Mouse (Mus musculus) kidney, embryonic 14.5 days (tissue): ENCODE data around the gene Dtnb. TPM values are rescaled to one million over a fixed set of nuclear protein-coding genes. Genes with fewer than 3 reads are reported as not detected.

ENCODE experiments used
- ATAC-seq: fragments of 200-750 bp; cut with Nextera tagmentation; 2 replicates; pipeline ENCODE4 v1.8.0; 2017; ENCODE audit warnings: moderate number of reproducible peaks, mild to moderate bottlenecking, moderate TSS enrichment, moderate library complexity; ENCODE audit not compliant: low FRiP score, low TSS enrichment
- H3K27ac ChIP-seq: fragments of 300-500 bp; sonication (generic); 2 replicates; pipeline ENCODE4 v1.5.1; 2014; ENCODE audit warnings: low read depth, mild to moderate bottlenecking, low read length, moderate library complexity, mixed read lengths
- H3K27me3 ChIP-seq: fragments of 300-500 bp; sonication (generic); 2 replicates; pipeline ENCODE4 v1.6.1; 2014; ENCODE audit warnings: mild to moderate bottlenecking, low read length; ENCODE audit not compliant: control insufficient read depth, insufficient read depth
- H3K36me3 ChIP-seq: fragments of 300-500 bp; sonication (generic); 2 replicates; pipeline ENCODE4 v1.6.1; 2014; ENCODE audit warnings: low read length, mixed read lengths; ENCODE audit not compliant: control insufficient read depth, insufficient read depth
- H3K4me1 ChIP-seq: fragments of 300-500 bp; sonication (generic); 2 replicates; pipeline ENCODE4 v1.6.1; 2014; ENCODE audit warnings: low read length, mixed read lengths; ENCODE audit not compliant: control insufficient read depth, insufficient read depth
- H3K4me2 ChIP-seq: fragments of 300-500 bp; sonication (generic); replicated peaks from 2 replicates; pipeline ENCODE4 v1.6.1; 2014; ENCODE audit warnings: low read depth, mild to moderate bottlenecking, low read length
- H3K4me3 ChIP-seq: fragments of 300-500 bp; sonication (generic); 2 replicates; pipeline ENCODE4 v1.5.1; 2014; ENCODE audit warnings: mild to moderate bottlenecking, low read length
- H3K9ac ChIP-seq: fragments of 300-500 bp; sonication (generic); 2 replicates; pipeline ENCODE4 v1.6.1; 2014; ENCODE audit warnings: low read depth, mild to moderate bottlenecking, low read length, moderate library complexity
- H3K9me3 ChIP-seq: fragments of 300-500 bp; sonication (generic); 2 replicates; pipeline ENCODE4 v1.6.1; 2016; ENCODE audit warnings: low read length; ENCODE audit not compliant: control insufficient read depth
- WGBS: fragments of 180-500 bp; shearing (Covaris S2); extraction: QIAGEN DNeasy Blood & Tissue Kit; methylation state at CpG from one replicate; pipeline ENCODE4 v1.1.7; 2014; 5-methylcytosine and 5-hydroxymethylcytosine counted together
- polyA plus RNA-seq: library from polyadenylated mRNA; unstranded; fragments of >200 nt; fragmentation: Nextera tagmentation; extraction: Ambion mirVana; gene quantifications from 2 replicates; pipeline ENCODE4 v1.2.1, GENCODE M21; 2014

Dtnb gene
- polyA plus RNA-seq, 1 experiment from 2014 or later = 59.5 TPM

GRCm38 (mm10) chr12:3724822-3725370, 152.7 kb downstream of the Dtnb start:
- Histone ChIP-seq H3K4me3 (no peak overlapping the region), H3K27me3 (no peaks in the 10 kb centered on the region), H3K9ac (no peak overlapping the region), H3K4me2 (no peak overlapping the region), H3K9me3 (no peaks in the 10 kb centered on the region), H3K36me3 (no peaks in the 10 kb centered on the region), H3K27ac (0 out of 2 replicates have a peak overlapping the region, but pooled peaks have one; percentile 0), H3K4me1 (no peaks in the 10 kb centered on the region)
- 45% methylated on average over 5 of the region's 5 CpGs for WGBS
- ATAC-seq = 0 out of 2 replicates have a peak, but pooled peaks have one; percentile 24

GRCm38 (mm10) chr12:3729521-3730075, 157.4 kb downstream of the Dtnb start:
- Histone ChIP-seq H3K4me1 (no peaks in the 10 kb centered on the region), H3K4me3 (no peak overlapping the region), H3K27me3 (no peaks in the 10 kb centered on the region), H3K9ac (no peak overlapping the region), H3K9me3 (no peaks in the 10 kb centered on the region), H3K36me3 (no peaks in the 10 kb centered on the region), H3K27ac (no peak overlapping the region), H3K4me2 (no peak overlapping the region)
- no peak for ATAC-seq
- WGBS = 92% methylated on average over 6 of the region's 6 CpGs

GRCm38 (mm10) chr12:3732623-3733265, 160.6 kb downstream of the Dtnb start:
- Histone ChIP-seq H3K4me3 (no peak overlapping the region), H3K4me1 (no peaks in the 10 kb centered on the region), H3K4me2 (no peak overlapping the region), H3K27me3 (no peaks in the 10 kb centered on the region), H3K27ac (no peak overlapping the region), H3K36me3 (no peaks in the 10 kb centered on the region), H3K9ac (no peak overlapping the region), H3K9me3 (no peaks in the 10 kb centered on the region)
- ATAC-seq = no peak
- 85% methylated on average over 11 of the region's 11 CpGs for WGBS

- no peak for ATAC-seq
- no peaks in the 10 kb centered on the region for H3K36me3 ChIP-seq
- H3K9ac ChIP-seq = no peak overlapping the region
- 76% methylated on average over 7 of the region's 7 CpGs for WGBS
- no peak overlapping the region for H3K27ac ChIP-seq
- H3K4me3 ChIP-seq = no peak overlapping the region
- H3K4me1 ChIP-seq = no peaks in the 10 kb centered on the region
- no peaks in the 10 kb centered on the region for H3K27me3 ChIP-seq
- H3K4me2 ChIP-seq = no peak overlapping the region
- H3K9me3 ChIP-seq = no peaks in the 10 kb centered on the region
These were observed 161.1 kb downstream of the Dtnb start for GRCm38 (mm10) chr12:3733328-3733727.

GRCm38 (mm10) chr12:3737009-3737408, 164.8 kb downstream of the Dtnb start:
- Histone ChIP-seq H3K9me3 (no peaks in the 10 kb centered on the region), H3K36me3 (no peaks in the 10 kb centered on the region), H3K27me3 (no peaks in the 10 kb centered on the region), H3K4me1 (0 out of 2 replicates have a peak, but pooled peaks cover 6% of the 10 kb centered on the region), H3K9ac (no peak overlapping the region), H3K27ac (no peak overlapping the region), H3K4me3 (no peak overlapping the region), H3K4me2 (no peak overlapping the region)
- WGBS = 85% methylated on average over 7 of the region's 7 CpGs
- ATAC-seq = no peak

GRCm38 (mm10) chr12:3738741-3739529, 166.8 kb downstream of the Dtnb start:
- no peak overlapping the region for H3K4me2 ChIP-seq
- 0 out of 2 replicates have a peak, but pooled peaks cover 6% of the 10 kb centered on the region for H3K4me1 ChIP-seq
- no peaks in the 10 kb centered on the region for H3K36me3 ChIP-seq
- 64% methylated on average over 7 of the region's 7 CpGs for WGBS
- H3K9ac ChIP-seq = no peak overlapping the region
- H3K9me3 ChIP-seq = no peaks in the 10 kb centered on the region
- H3K27ac ChIP-seq = no peak overlapping the region
- no peak overlapping the region for H3K4me3 ChIP-seq
- no peaks in the 10 kb centered on the region for H3K27me3 ChIP-seq
- no peak for ATAC-seq

- Histone ChIP-seq H3K4me2 (no peak overlapping the region), H3K9me3 (no peaks in the 10 kb centered on the region), H3K4me3 (no peak overlapping the region), H3K36me3 (no peaks in the 10 kb centered on the region), H3K9ac (no peak overlapping the region), H3K27me3 (no peaks in the 10 kb centered on the region), H3K4me1 (0 out of 2 replicates have a peak, but pooled peaks cover 6% of the 10 kb centered on the region), H3K27ac (peak overlapping the region; percentile 44; the same call in 1 of the 2 replicates)
- 75% methylated on average over 18 of the region's 18 CpGs for WGBS
- no peak for ATAC-seq
These were observed 167.8 kb downstream of the Dtnb start for GRCm38 (mm10) chr12:3739749-3740704.

- Histone ChIP-seq H3K4me2 (no peak overlapping the region), H3K4me1 (0 out of 2 replicates have a peak, but pooled peaks cover 6% of the 10 kb centered on the region), H3K27ac (0 out of 2 replicates have a peak overlapping the region, but pooled peaks have one; percentile 44), H3K9ac (no peak overlapping the region), H3K36me3 (no peaks in the 10 kb centered on the region), H3K4me3 (no peak overlapping the region), H3K9me3 (no peaks in the 10 kb centered on the region), H3K27me3 (no peaks in the 10 kb centered on the region)
- no peak for ATAC-seq
- WGBS = 30% methylated on average over 3 of the region's 3 CpGs
These were observed 168.5 kb downstream of the Dtnb start for GRCm38 (mm10) chr12:3740705-3741081.
